Comparison of ENCODE assay signal across 22 mouse cellular contexts in the genomic region with DNA sequence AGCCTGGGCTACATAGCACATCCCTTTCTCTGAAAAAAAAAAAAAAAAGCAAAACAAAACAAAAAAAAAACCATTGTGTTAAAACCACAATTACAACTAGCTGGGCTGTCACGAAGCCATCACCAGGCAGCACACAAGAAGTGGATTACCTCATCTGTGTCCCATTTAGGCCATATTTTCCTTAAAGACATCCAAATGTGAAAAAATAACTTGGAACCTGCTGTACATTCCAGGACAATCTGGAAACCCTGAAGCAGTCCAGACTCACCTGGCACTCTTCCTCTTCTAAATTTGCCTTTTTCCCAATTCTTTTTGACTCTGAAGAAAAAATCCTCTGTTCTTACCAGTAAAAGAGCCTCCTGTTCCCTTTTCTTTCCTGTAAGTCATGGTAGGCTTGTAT.
"Had no signal": no experiment of that assay in that cellular context is flagged by ENCODE, and none has a peak within 500 bp of the region (broad histone marks: within the 10 kb centered on the region; RNA-seq: fewer than 3 reads in every experiment).

No protein-coding gene starts in this region.

- H3K9ac ChIP-seq: limb, embryonic 12.5 days; liver, embryonic 14.5 days; liver, postnatal 0 days; lung, embryonic 14.5 days; midbrain, embryonic 12.5 days; midbrain, embryonic 15.5 days; neural tube, embryonic 13.5 days; stomach, embryonic 15.5 days had no signal

- H3K36me3 ChIP-seq: limb, embryonic 12.5 days; midbrain, embryonic 12.5 days; midbrain, embryonic 15.5 days; neural tube, embryonic 13.5 days; stomach, embryonic 15.5 days had no signal

- H3K27me3 ChIP-seq: limb, embryonic 12.5 days; midbrain, embryonic 12.5 days; midbrain, embryonic 15.5 days; neural tube, embryonic 13.5 days; stomach, embryonic 15.5 days had no signal

- DNase-seq: kidney, adult 18-20 months; kidney, adult 9 months; kidney, postnatal 14 days; layer of hippocampus, adult 9-11 months; liver, postnatal 0 days; lung, embryonic 14.5 days; retina, postnatal 1 day; right cerebral cortex, postnatal 25 days; spleen, adult 18-20 months; thymus, adult 18-20 months; thymus, postnatal 36 days had no signal

- H3K9me3 ChIP-seq: limb, embryonic 12.5 days; midbrain, embryonic 12.5 days; midbrain, embryonic 15.5 days; neural tube, embryonic 13.5 days; stomach, embryonic 15.5 days had no signal

- H3K4me3 ChIP-seq: layer of hippocampus, adult 2 months; limb, embryonic 12.5 days; midbrain, embryonic 12.5 days; midbrain, embryonic 15.5 days; myocyte; neural tube, embryonic 13.5 days; stomach, embryonic 15.5 days had no signal

- ATAC-seq: liver, postnatal 0 days; lung, postnatal 0 days; midbrain, embryonic 15.5 days had no signal

- H3K27ac ChIP-seq: layer of hippocampus, adult 2 months; limb, embryonic 12.5 days; liver, embryonic 14.5 days; macrophage; midbrain, embryonic 12.5 days; midbrain, embryonic 15.5 days; neural tube, embryonic 13.5 days; stomach, embryonic 15.5 days had no signal

- H3K4me2 ChIP-seq: limb, embryonic 12.5 days; liver, embryonic 11.5 days; lung, embryonic 14.5 days; midbrain, embryonic 12.5 days; midbrain, embryonic 15.5 days; neural tube, embryonic 13.5 days; stomach, embryonic 15.5 days had no signal
